Mouse (Mus musculus) forebrain, postnatal 0 days (tissue): Measurements from ENCODE around the gene Palm. TPM values are rescaled to one million over a fixed set of nuclear protein-coding genes. Genes with fewer than 3 reads are reported as not detected.

ENCODE experiments used
- ATAC-seq: fragments of 200-750 bp; cut with Nextera tagmentation; 2 replicates; pipeline ENCODE4 v1.8.0; 2017; ENCODE audit warnings: mild to moderate bottlenecking, moderate library complexity
- DNase-seq: peaks from one replicate; pipeline ENCODE4 v3.0.0-alpha.2; 2015
- H3K27ac ChIP-seq: fragments of 300-500 bp; sonication (generic); 2 replicates; pipeline ENCODE4 v1.5.1; 2014; ENCODE audit warnings: low read depth, mild to moderate bottlenecking, antibody characterized with exemption, low read length, moderate library complexity, mixed read lengths
- H3K27me3 ChIP-seq: fragments of 300-500 bp; sonication (generic); 2 replicates; pipeline ENCODE4 v1.6.1; 2014; ENCODE audit warnings: mild to moderate bottlenecking, low read length, mixed read lengths; ENCODE audit not compliant: insufficient read depth
- H3K36me3 ChIP-seq: fragments of 300-500 bp; sonication (generic); 2 replicates; pipeline ENCODE4 v1.6.1; 2014; ENCODE audit warnings: mild to moderate bottlenecking, moderate library complexity; ENCODE audit not compliant: insufficient read depth
- H3K4me1 ChIP-seq: fragments of 300-500 bp; sonication (generic); 2 replicates; pipeline ENCODE4 v1.6.1; 2014; ENCODE audit warnings: antibody characterized with exemption; ENCODE audit not compliant: insufficient read depth
- H3K4me2 ChIP-seq: fragments of 300-500 bp; sonication (generic); 2 replicates; pipeline ENCODE4 v1.6.1; 2014; ENCODE audit warnings: low read depth, mild to moderate bottlenecking, moderate library complexity
- H3K4me3 ChIP-seq: fragments of 300-500 bp; sonication (generic); 2 replicates; pipeline ENCODE4 v1.5.1; 2014; ENCODE audit warnings: low read depth, low read length, mixed read lengths
- H3K9ac ChIP-seq: fragments of 300-500 bp; sonication (generic); 2 replicates; pipeline ENCODE4 v1.6.1; 2014; ENCODE audit warnings: mild to moderate bottlenecking
- H3K9me3 ChIP-seq: fragments of 300-500 bp; sonication (generic); 2 replicates; pipeline ENCODE4 v1.6.1; 2016; ENCODE audit warnings: low read length
- CTCF ChIP-seq: sonication (generic); IDR thresholded peaks from 2 replicates; pipeline ENCODE4 v1.5.1; 2016; ENCODE audit warnings: antibody characterized with exemption, control low read depth, low read depth
- WGBS: fragments of 180-500 bp; shearing (Covaris S2); extraction: QIAGEN DNeasy Blood & Tissue Kit; methylation state at CpG from one replicate; pipeline ENCODE4 v1.1.7; 2014; 5-methylcytosine and 5-hydroxymethylcytosine counted together
- polyA plus RNA-seq: library from polyadenylated mRNA; unstranded; fragments of >200 nt; fragmentation: Nextera tagmentation; extraction: Ambion mirVana; gene quantifications from 2 replicates; pipeline ENCODE4 v1.2.1, GENCODE M21; 2015
- total RNA-seq: library from RNA; depleted of rRNA; stranded (reverse); fragments of >200 nt; gene quantifications from 2 replicates; pipeline ENCODE4 v1.2.3, GENCODE M21; 2014

Gene Palm
- total and polyA plus RNA-seq, 2 experiments from 2014 or later: 154 to 365 TPM

GRCm38 (mm10) chr10:79836918-79837317 is 43.5 kb downstream of the Palm start:
- ATAC-seq (no peak), DNase-seq (no peak)
- Histone ChIP-seq H3K4me3 (no peak overlapping the region), H3K9ac (no peak overlapping the region), H3K27ac (no peak overlapping the region), H3K9me3 (no peaks in the 10 kb centered on the region), H3K4me2 (no peak overlapping the region), H3K36me3 (no peaks in the 10 kb centered on the region), H3K27me3 (no peaks in the 10 kb centered on the region), H3K4me1 (no peaks in the 10 kb centered on the region)
- WGBS: 95% methylated on average over 3 of the region's 3 CpGs
- no peak for TF ChIP-seq CTCF

GRCm38 (mm10) chr10:79838151-79838550 is 44.8 kb downstream of the Palm start:
- ATAC-seq (no peak), DNase-seq (no peak)
- Histone ChIP-seq H3K4me1 (no peaks in the 10 kb centered on the region), H3K27me3 (no peaks in the 10 kb centered on the region), H3K36me3 (no peaks in the 10 kb centered on the region), H3K4me2 (no peak overlapping the region), H3K4me3 (no peak overlapping the region), H3K9me3 (no peaks in the 10 kb centered on the region), H3K27ac (no peak overlapping the region), H3K9ac (no peak overlapping the region)
- TF ChIP-seq CTCF: no peak
- WGBS: 73% methylated on average over 2 of the region's 2 CpGs

- no peak for DNase-seq
- Histone ChIP-seq H3K4me1 (no peaks in the 10 kb centered on the region), H3K9ac (0 out of 2 replicates have a peak overlapping the region, but pooled peaks have one; percentile 40), H3K4me2 (peak overlapping the region; percentile 60; the same call in 1 of the 2 replicates), H3K36me3 (no peaks in the 10 kb centered on the region), H3K9me3 (no peaks in the 10 kb centered on the region), H3K27ac (peak overlapping the region; percentile 64; the same call in 1 of the 2 replicates), H3K4me3 (no peak overlapping the region), H3K27me3 (no peaks in the 10 kb centered on the region)
- no peak for TF ChIP-seq CTCF
- no peak for ATAC-seq
- 91% methylated on average over 3 of the region's 3 CpGs for WGBS
These were observed 46.7 kb downstream of the Palm start for GRCm38 (mm10) chr10:79840091-79840490.

GRCm38 (mm10) chr10:79840644-79841551 is 47.5 kb downstream of the Palm start:
- Histone ChIP-seq H3K4me3 (peak overlapping the region; percentile 32), H3K9ac (peak overlapping the region; percentile 40), H3K27me3 (no peaks in the 10 kb centered on the region), H3K36me3 (no peaks in the 10 kb centered on the region), H3K27ac (peak overlapping the region; percentile 64; the same call in 1 of the 2 replicates), H3K9me3 (no peaks in the 10 kb centered on the region), H3K4me1 (no peaks in the 10 kb centered on the region), H3K4me2 (peak overlapping the region; percentile 60)
- DNase-seq (peak; percentile 76), ATAC-seq (peak; percentile 93)
- 1% methylated on average over 24 of the region's 24 CpGs for WGBS
- peak; percentile 22; the same call in 1 of the 2 replicates for TF ChIP-seq CTCF

- Histone ChIP-seq H3K36me3 (no peaks in the 10 kb centered on the region), H3K27me3 (no peaks in the 10 kb centered on the region), H3K4me2 (no peak overlapping the region), H3K4me3 (no peak overlapping the region), H3K27ac (no peak overlapping the region), H3K9ac (no peak overlapping the region), H3K4me1 (no peaks in the 10 kb centered on the region), H3K9me3 (no peaks in the 10 kb centered on the region)
- 77% methylated on average over 3 of the region's 3 CpGs for WGBS
- ATAC-seq (no peak), DNase-seq (no peak)
- no peak for TF ChIP-seq CTCF
These were observed 49.0 kb downstream of the Palm start for GRCm38 (mm10) chr10:79842322-79842721.

- WGBS: 38% methylated on average over 6 of the region's 6 CpGs
- H3K9ac ChIP-seq: no peak overlapping the region
- no peak for DNase-seq
- H3K27ac ChIP-seq: no peak overlapping the region
- no peak for ATAC-seq
- H3K36me3 ChIP-seq: no peaks in the 10 kb centered on the region
- H3K27me3 ChIP-seq: no peaks in the 10 kb centered on the region
- no peak overlapping the region for H3K4me2 ChIP-seq
- no peak overlapping the region for H3K4me3 ChIP-seq
- TF ChIP-seq CTCF: no peak
- no peaks in the 10 kb centered on the region for H3K9me3 ChIP-seq
- no peaks in the 10 kb centered on the region for H3K4me1 ChIP-seq
These were observed 50.1 kb downstream of the Palm start for GRCm38 (mm10) chr10:79843476-79843875.

GRCm38 (mm10) chr10:79846553-79846952 is 53.2 kb downstream of the Palm start:
- no peak for ATAC-seq
- WGBS: 80% methylated on average over 5 of the region's 5 CpGs

More at GRCm38 (mm10) chr10:79846553-79846952, 53.2 kb downstream of the Palm start:
- Histone ChIP-seq H3K4me3 (no peak overlapping the region), H3K9me3 (no peaks in the 10 kb centered on the region), H3K27ac (no peak overlapping the region), H3K4me2 (no peak overlapping the region), H3K9ac (no peak overlapping the region), H3K36me3 (no peaks in the 10 kb centered on the region), H3K27me3 (no peaks in the 10 kb centered on the region), H3K4me1 (no peaks in the 10 kb centered on the region)
- DNase-seq: no peak
- no peak for TF ChIP-seq CTCF
